In the genomic region with DNA sequence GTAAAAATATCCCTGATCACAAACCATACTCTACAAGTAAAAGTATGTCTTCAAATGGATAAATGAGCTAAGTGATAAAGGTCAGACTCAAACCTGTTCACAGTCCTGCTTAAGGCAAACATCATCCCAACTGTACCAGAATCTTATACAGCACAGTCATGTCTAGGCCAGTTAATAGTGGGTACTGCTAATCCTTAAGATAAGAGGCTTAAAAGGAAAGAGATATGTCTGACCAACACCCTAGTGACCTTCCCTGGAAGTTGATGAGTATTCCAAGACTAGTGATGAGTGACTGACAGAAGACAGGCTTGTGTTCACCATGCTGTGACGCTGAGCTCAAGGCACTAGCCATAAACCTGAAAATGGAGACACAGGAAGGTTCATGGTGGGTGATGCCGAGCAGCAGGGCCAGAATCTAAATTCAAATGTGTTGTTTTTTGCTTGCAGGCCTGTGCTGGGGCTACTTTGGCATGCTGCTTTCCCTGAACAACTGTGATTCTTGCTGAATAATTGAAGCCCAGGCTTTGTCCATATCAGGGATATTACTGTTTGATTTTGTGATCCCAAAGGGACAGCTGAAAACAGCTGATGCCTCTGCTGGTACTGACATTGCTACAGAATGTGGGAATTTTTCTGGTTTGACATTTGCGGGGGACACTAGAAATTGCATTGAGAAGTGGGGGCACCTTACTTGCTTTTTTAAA, we compare ENCODE assay signal across 11 mouse cellular contexts.
"Had no signal": no experiment of that assay in that cellular context is flagged by ENCODE, and none has a peak within 500 bp of the region (broad histone marks: within the 10 kb centered on the region; RNA-seq: fewer than 3 reads in every experiment).

No protein-coding gene starts in this region.

- H3K4me2 ChIP-seq: limb, embryonic 15.5 days; liver, embryonic 12.5 days; lung, embryonic 14.5 days had no signal

- H3K27me3 ChIP-seq: limb, embryonic 15.5 days; liver, embryonic 12.5 days had no signal

- H3K27ac ChIP-seq: left cerebral cortex, adult 2 months; limb, embryonic 15.5 days; liver, embryonic 12.5 days had no signal

- H3K36me3 ChIP-seq: limb, embryonic 15.5 days; liver, embryonic 12.5 days had no signal

- H3K4me3 ChIP-seq: left cerebral cortex, adult 2 months; limb, embryonic 15.5 days; liver, embryonic 12.5 days; myocyte had no signal

- H3K4me1 ChIP-seq: limb, embryonic 15.5 days; liver, embryonic 12.5 days had no signal

- H3K9me3 ChIP-seq: limb, embryonic 15.5 days; liver, embryonic 12.5 days had no signal

- H3K9ac ChIP-seq: limb, embryonic 15.5 days; liver, embryonic 12.5 days; lung, embryonic 14.5 days had no signal

- DNase-seq: kidney, adult 11 months; kidney, postnatal 14 days; lung, embryonic 14.5 days; lung, postnatal 10 days; lung, postnatal 4 days; right cerebral cortex, postnatal 14 days; thymus, postnatal 36 days had no signal

- ATAC-seq: liver, embryonic 12.5 days had no signal
